Comparison of ENCODE assay signal across 9 mouse cellular contexts in genomic region chr3:27067206-27067605, GRCm38 (mm10).
A peak's percentile ranks its signal among the peaks of the same experiment; 100 is the strongest.
DNase-seq lines count a peak whose midpoint lies in the region; ATAC-seq and TF ChIP-seq lines count a peak whose summit lies in the region.
"Had no signal": no experiment of that assay in that cellular context is flagged by ENCODE, and none has a peak within 500 bp of the region (broad histone marks: within the 10 kb centered on the region; RNA-seq: fewer than 3 reads in every experiment).

No protein-coding gene starts in this region.

- no peak overlapping the region for H3K27ac ChIP-seq in heart, postnatal 0 days (ENCODE audit: low read depth)
- no peak overlapping the region for H3K27ac ChIP-seq in midbrain, postnatal 0 days (ENCODE audit: low read depth, low read length)
- no peak overlapping the region for H3K27ac ChIP-seq in midbrain, embryonic 16.5 days (ENCODE audit: low read length)
- H3K27ac ChIP-seq: midbrain, embryonic 12.5 days had no signal

- no peak overlapping the region for H3K4me2 ChIP-seq in heart, postnatal 0 days (ENCODE audit: low read depth, low read length)
- H3K4me2 ChIP-seq in midbrain, postnatal 0 days (ENCODE audit: low read depth, low read length, poor library complexity, severe bottlenecking) = no peak overlapping the region
- H3K4me2 ChIP-seq in midbrain, embryonic 16.5 days (ENCODE audit: low read length) = no peak overlapping the region
- H3K4me2 ChIP-seq: midbrain, embryonic 12.5 days had no signal

- TF ChIP-seq EP300 in heart, postnatal 0 days (IDR thresholded peaks at IDR 0.05; ENCODE audit: low read depth) = no peak

- no peaks in the 10 kb centered on the region for H3K36me3 ChIP-seq in heart, postnatal 0 days (replicated peaks; ENCODE audit: control insufficient read depth, insufficient read depth, low read length)
- H3K36me3 ChIP-seq in midbrain, postnatal 0 days (ENCODE audit: insufficient read depth, low read length) = no peaks in the 10 kb centered on the region
- no peaks in the 10 kb centered on the region for H3K36me3 ChIP-seq in midbrain, embryonic 16.5 days (ENCODE audit: control insufficient read depth, insufficient read depth, low read length)
- H3K36me3 ChIP-seq: midbrain, embryonic 12.5 days had no signal

- no peak for ATAC-seq in heart, postnatal 0 days (ENCODE audit: insufficient read depth, low read depth)
- no peak for ATAC-seq in midbrain, postnatal 0 days (ENCODE audit: low FRiP score)
- ATAC-seq in midbrain, embryonic 16.5 days = no peak
- ATAC-seq in common myeloid progenitor, adult 5-6 weeks (replicated peaks; ENCODE audit: low read depth, poor library complexity, severe bottlenecking) = peak; percentile 79

- H3K9ac ChIP-seq in heart, postnatal 0 days (replicated peaks; ENCODE audit: low read depth, low read length) = no peak overlapping the region
- no peak overlapping the region for H3K9ac ChIP-seq in midbrain, postnatal 0 days (replicated peaks; ENCODE audit: low read length, poor library complexity, severe bottlenecking)
- H3K9ac ChIP-seq in midbrain, embryonic 16.5 days (ENCODE audit: low read depth, low read length) = no peak overlapping the region
- H3K9ac ChIP-seq: midbrain, embryonic 12.5 days had no signal

- H3K27me3 ChIP-seq in heart, postnatal 0 days (ENCODE audit: control insufficient read depth, insufficient read depth, low read length) = no peaks in the 10 kb centered on the region
- no peaks in the 10 kb centered on the region for H3K27me3 ChIP-seq in midbrain, postnatal 0 days (ENCODE audit: insufficient read depth, low read length)
- no peaks in the 10 kb centered on the region for H3K27me3 ChIP-seq in midbrain, embryonic 16.5 days (ENCODE audit: control insufficient read depth, insufficient read depth, low read depth, low read length)
- H3K27me3 ChIP-seq: midbrain, embryonic 12.5 days had no signal

- no peaks in the 10 kb centered on the region for H3K9me3 ChIP-seq in heart, postnatal 0 days (replicated peaks; ENCODE audit: control insufficient read depth, low read length)
- no peaks in the 10 kb centered on the region for H3K9me3 ChIP-seq in midbrain, postnatal 0 days (ENCODE audit: low read length)
- H3K9me3 ChIP-seq in midbrain, embryonic 16.5 days (replicated peaks; ENCODE audit: control insufficient read depth, low read length, poor library complexity, severe bottlenecking) = no peaks in the 10 kb centered on the region
- H3K9me3 ChIP-seq: midbrain, embryonic 12.5 days had no signal

- no peak overlapping the region for H3K4me3 ChIP-seq in heart, postnatal 0 days (ENCODE audit: low read depth, low read length)
- H3K4me3 ChIP-seq in midbrain, postnatal 0 days (ENCODE audit: low read depth, low read length) = no peak overlapping the region
- no peak overlapping the region for H3K4me3 ChIP-seq in midbrain, embryonic 16.5 days (ENCODE audit: low read depth, low read length)
- H3K4me3 ChIP-seq: midbrain, embryonic 12.5 days had no signal

- H3K4me1 ChIP-seq in heart, postnatal 0 days (ENCODE audit: control insufficient read depth, insufficient read depth) = no peaks in the 10 kb centered on the region
- no peaks in the 10 kb centered on the region for H3K4me1 ChIP-seq in midbrain, postnatal 0 days (ENCODE audit: insufficient read depth, low read length)
- H3K4me1 ChIP-seq in midbrain, embryonic 16.5 days (ENCODE audit: control insufficient read depth, insufficient read depth, low read length) = no peaks in the 10 kb centered on the region
- H3K4me1 ChIP-seq: midbrain, embryonic 12.5 days had no signal

- DNase-seq in heart, postnatal 0 days (ENCODE audit: low spot score) = no peak
- DNase-seq in heart, postnatal 36 days = no peak
- DNase-seq in midbrain, postnatal 0 days (ENCODE audit: low spot score) = no peak
- DNase-seq in right cerebral cortex, postnatal 10 days (ENCODE audit: low spot score in 2 of 2) = no peak
- no peak for DNase-seq in left cerebral cortex, adult 18-20 months (ENCODE audit: low spot score in 2 of 2)
- no peak for DNase-seq in layer of hippocampus, postnatal 36 days

- intact Hi-C loops in heart, postnatal 36 days (cut with DNase I) = no loop called here

- 0 out of 2 replicates have a peak, but pooled peaks have one; percentile 6 for TF ChIP-seq CTCF in heart, postnatal 0 days (IDR thresholded peaks at IDR 0.05; ENCODE audit: low read depth)
- TF ChIP-seq CTCF in midbrain, postnatal 0 days (IDR thresholded peaks at IDR 0.05) = peak; percentile 28; the same call in 1 of the 2 replicates
